Mouse (Mus musculus) left cerebral cortex, postnatal 14 days (tissue): Measurements from ENCODE around the gene Misp. TPM values are rescaled to one million over a fixed set of nuclear protein-coding genes. Genes with fewer than 3 reads are reported as not detected.

Experiments
- microRNA-seq, 2 experiments: library from miRNA; unstranded; fragments of <30 nt; microRNA quantifications; one replicate each; pipeline ENCODE4 v1.2.0; 2022
- total RNA-seq, 2 experiments: library from RNA; stranded (reverse); gene quantifications; 2 replicates each; pipeline ENCODE4 v1.2.3; 2021

Misp gene
- total RNA-seq, 2 experiments from 2014 or later: 0.59 to 0.72 TPM

Small RNA genes lying within 50 kb of the gene (microRNA-seq; reads per million reads assigned to microRNA genes)
- gene Mir6910: 0 reads per million in 2 experiments

Other genes starting within 250 kb of the Misp start
- gene Theg, start 233.7 kb upstream of the Misp start, total RNA-seq: under 1 TPM in 1 of 2 experiments, not detected in 1; 0.55 TPM
- gene C2cd4c, start 207.0 kb upstream of the Misp start, total RNA-seq: 10 to 100 TPM; 14.2 to 15.1 TPM
- gene Shc2, start 183.1 kb upstream of the Misp start, total RNA-seq: 10 to 100 TPM; 49.8 to 50.3 TPM
- under 1 TPM; 0.46 to 0.63 TPM for gene Odf3l2, start 175.3 kb upstream of the Misp start, total RNA-seq
- gene Madcam1, start 156.4 kb upstream of the Misp start, total RNA-seq: under 1 TPM in 1 of 2 experiments, not detected in 1; 0.23 TPM
- 10 to 100 TPM; 71.9 to 77.9 TPM for gene Tpgs1, start 151.6 kb upstream of the Misp start, total RNA-seq
- gene Cdc34, start 138.8 kb upstream of the Misp start, total RNA-seq: 10 to 100 TPM; 64.2 to 70.3 TPM
- 1 to 10 TPM in 1 of 2 experiments, under 1 TPM in 1; 0.81 to 1.6 TPM for gene Gzmm, start 132.0 kb upstream of the Misp start, total RNA-seq
- 100 to 1,000 TPM; 785 to 820 TPM for gene Bsg, start 116.5 kb upstream of the Misp start, total RNA-seq
- gene Hcn2, start 104.4 kb upstream of the Misp start, total RNA-seq: 10 to 100 TPM; 93.4 to 99.2 TPM
- 10 to 100 TPM; 43.8 to 45.4 TPM for gene Polrmt, start 74.4 kb upstream of the Misp start, total RNA-seq
- gene Fgf22, start 65.9 kb upstream of the Misp start, total RNA-seq: 1 to 10 TPM; 1.4 to 2.1 TPM
- 10 to 100 TPM; 95.4 to 97.1 TPM for gene Rnf126, start 54.0 kb upstream of the Misp start, total RNA-seq
- 1 to 10 TPM; 1.7 to 2.2 TPM for gene Fstl3, start 43.7 kb upstream of the Misp start, total RNA-seq
- 1 to 10 TPM in 1 of 2 experiments, under 1 TPM in 1; 0.17 to 1.1 TPM for gene Prss57, start 30.0 kb upstream of the Misp start, total RNA-seq
- gene Palm, start 27.4 kb upstream of the Misp start, total RNA-seq: 100 to 1,000 TPM; 398 to 410 TPM
- 10 to 100 TPM; 52.1 to 61.1 TPM for gene Ptbp1, start 33.4 kb downstream of the Misp start, total RNA-seq
- 1 to 10 TPM; 2.3 to 3.1 TPM for gene Prtn3, start 53.5 kb downstream of the Misp start, total RNA-seq
- gene Plppr3, start 53.6 kb downstream of the Misp start, total RNA-seq: 10 to 100 TPM; 68.3 to 71.2 TPM
- gene Elane, start 65.3 kb downstream of the Misp start, total RNA-seq: not detected
- not detected for gene Cfd, start 69.9 kb downstream of the Misp start, total RNA-seq
- gene Med16, start 87.9 kb downstream of the Misp start, total RNA-seq: 10 to 100 TPM; 55.0 to 66.5 TPM
- gene Gm26602, start 89.9 kb downstream of the Misp start, total RNA-seq: not detected
- gene Kiss1r, start 96.0 kb downstream of the Misp start, total RNA-seq: 1 to 10 TPM; 5.7 to 7.6 TPM
- gene R3hdm4, start 100.2 kb downstream of the Misp start, total RNA-seq: 100 to 1,000 TPM; 438 to 440 TPM
- 1 to 10 TPM; 5.4 to 7.0 TPM for gene Arid3a, start 106.1 kb downstream of the Misp start, total RNA-seq
- gene Wdr18, start 139.2 kb downstream of the Misp start, total RNA-seq: 10 to 100 TPM; 45.3 to 46.5 TPM
- gene Grin3b, start 149.7 kb downstream of the Misp start, total RNA-seq: under 1 TPM; 0.21 to 0.40 TPM
- 100 to 1,000 TPM; 140 to 152 TPM for gene Tmem259, start 163.3 kb downstream of the Misp start, total RNA-seq
- gene Cnn2, start 167.6 kb downstream of the Misp start, total RNA-seq: 10 to 100 TPM in 1 of 2 experiments, 1 to 10 TPM in 1; 9.5 to 11.9 TPM
- gene Abca7, start 175.5 kb downstream of the Misp start, total RNA-seq: 10 to 100 TPM; 10.9 TPM
- gene Arhgap45, start 195.7 kb downstream of the Misp start, total RNA-seq: 1 to 10 TPM; 3.3 to 4.0 TPM
- 10 to 100 TPM; 66.9 to 68.9 TPM for gene Polr2e, start 218.8 kb downstream of the Misp start, total RNA-seq
- 100 to 1,000 TPM; 462 to 482 TPM for gene Gpx4, start 226.2 kb downstream of the Misp start, total RNA-seq